Mouse (Mus musculus) lung, postnatal 0 days (tissue): Measurements from ENCODE around the gene Ankrd66. TPM values are rescaled to one million over a fixed set of nuclear protein-coding genes. Genes with fewer than 3 reads are reported as not detected.

Experiments used
- ATAC-seq: fragments of 200-750 bp; cut with Nextera tagmentation; 2 replicates; pipeline ENCODE4 v1.8.0; 2017; ENCODE audit warnings: moderate library complexity
- DNase-seq: peaks from one replicate; pipeline ENCODE4 v3.0.0-alpha.2; 2016; ENCODE audit warnings: low spot score
- H3K27ac ChIP-seq: fragments of 300-500 bp; sonication (generic); 2 replicates; pipeline ENCODE4 v1.5.1; 2014; ENCODE audit warnings: antibody characterized with exemption, mild to moderate bottlenecking, low read length, mixed read lengths
- H3K27me3 ChIP-seq: fragments of 300-500 bp; sonication (generic); replicated peaks from 2 replicates; pipeline ENCODE4 v1.6.1; 2014; ENCODE audit warnings: low read length, mixed read lengths; ENCODE audit not compliant: insufficient read depth
- H3K36me3 ChIP-seq: fragments of 300-500 bp; sonication (generic); 2 replicates; pipeline ENCODE4 v1.6.1; 2014; ENCODE audit warnings: low read length, mixed read lengths; ENCODE audit not compliant: insufficient read depth
- H3K4me1 ChIP-seq: fragments of 300-500 bp; sonication (generic); 2 replicates; pipeline ENCODE4 v1.6.1; 2014; ENCODE audit warnings: antibody characterized with exemption, low read depth, low read length, mixed read lengths; ENCODE audit not compliant: insufficient read depth
- H3K4me2 ChIP-seq: fragments of 300-500 bp; sonication (generic); replicated peaks from 2 replicates; pipeline ENCODE4 v1.6.1; 2014; ENCODE audit warnings: low read depth, mild to moderate bottlenecking, low read length, moderate library complexity, mixed read lengths
- H3K4me3 ChIP-seq: fragments of 300-500 bp; sonication (generic); 2 replicates; pipeline ENCODE4 v1.5.1; 2014; ENCODE audit warnings: low read depth, low read length
- H3K9ac ChIP-seq: fragments of 300-500 bp; sonication (generic); replicated peaks from 2 replicates; pipeline ENCODE4 v1.6.1; 2014; ENCODE audit warnings: low read depth, mild to moderate bottlenecking
- H3K9me3 ChIP-seq: fragments of 300-500 bp; sonication (generic); 2 replicates; pipeline ENCODE4 v1.6.1; 2016; ENCODE audit warnings: low read length, mixed read lengths
- CTCF ChIP-seq: IDR thresholded peaks from 2 replicates; pipeline ENCODE4 v1.5.1; 2016; ENCODE audit warnings: antibody characterized with exemption, mild to moderate bottlenecking
- EP300 ChIP-seq: IDR thresholded peaks from 2 replicates; pipeline ENCODE4 v1.6.1; 2016; ENCODE audit warnings: antibody characterized with exemption, mild to moderate bottlenecking, control low read depth
- WGBS: fragments of 180-500 bp; shearing (Covaris S2); extraction: QIAGEN DNeasy Blood & Tissue Kit; methylation state at CpG from one replicate; pipeline ENCODE4 v1.1.7; 2014; 5-methylcytosine and 5-hydroxymethylcytosine counted together
- polyA plus RNA-seq: library from polyadenylated mRNA; unstranded; fragments of >200 nt; fragmentation: Nextera tagmentation; extraction: Ambion mirVana; gene quantifications from 2 replicates; pipeline ENCODE4 v1.2.1, GENCODE M21; 2015

Gene Ankrd66
- polyA plus RNA-seq, 1 experiment from 2014 or later, result 1.3 TPM

GRCm38 (mm10) chr17:43485982-43486381 lies 57.5 kb downstream of the Ankrd66 start:
- 81% methylated on average over 3 of the region's 3 CpGs for WGBS
- no peak overlapping the region for H3K9ac ChIP-seq
- no peaks in the 10 kb centered on the region for H3K36me3 ChIP-seq
- TF ChIP-seq CTCF (no peak), EP300 (no peak)
- H3K4me3 ChIP-seq, result no peak overlapping the region
- H3K9me3 ChIP-seq, result no peaks in the 10 kb centered on the region
- H3K4me2 ChIP-seq, result no peak overlapping the region
- no peak for DNase-seq
- H3K27me3 ChIP-seq, result no peaks in the 10 kb centered on the region
- no peaks in the 10 kb centered on the region for H3K4me1 ChIP-seq
- ATAC-seq, result no peak
- no peak overlapping the region for H3K27ac ChIP-seq

Other genes starting within 250 kb of the Ankrd66 start
- gene Adgrf5, start 183.2 kb downstream of the Ankrd66 start, polyA plus RNA-seq, result 51.1 and 68.6 TPM in 2 replicates
- not detected in 2 replicates for gene Mep1a, start 40.8 kb downstream of the Ankrd66 start, polyA plus RNA-seq
- gene Pla2g7, start 24.5 kb upstream of the Ankrd66 start, polyA plus RNA-seq, result 13.9 and 15.8 TPM in 2 replicates
- 0.01 TPM in 1 of 2 replicates, not detected in the other for gene Tdrd6, start 86.7 kb upstream of the Ankrd66 start, polyA plus RNA-seq
- 12.0 and 15.3 TPM in 2 replicates for gene Slc25a27, start 123.6 kb upstream of the Ankrd66 start, polyA plus RNA-seq
- 26.1 and 31.1 TPM in 2 replicates for gene Cyp39a1, start 123.8 kb upstream of the Ankrd66 start, polyA plus RNA-seq